Mouse (Mus musculus): ENCODE data around the gene Mapk1ip1l.

- TF ChIP-seq ETS1 (IDR thresholded peaks at IDR 0.05; ENCODE audit: low read depth, low read length) (no peak), HCFC1 (IDR thresholded peaks at IDR 0.05; ENCODE audit: low read depth, low read length) (no peak), POLR2A (IDR thresholded peaks at IDR 0.05; ENCODE audit: control insufficient read depth in 1 of 2, insufficient read depth in 1 of 2, low read depth in 1 of 2, low read length in 2 of 2, poor library complexity in 1 of 2) (no peak), CTCF (IDR thresholded peaks at IDR 0.05 in 2 of 3, conservative IDR thresholded peaks at IDR 0.05 in 1 of 3; ENCODE audit: control insufficient read depth in 1 of 3, insufficient read depth in 1 of 3, low read depth in 2 of 3, low read length in 3 of 3, poor library complexity in 1 of 3, severe bottlenecking in 1 of 3) (no peak)
Measured at GRCm38 (mm10) chr14:47354948-47355347, 56.9 kb downstream of the Mapk1ip1l start.
